Comparison of ENCODE assay signal across 8 mouse cellular contexts in the genomic region with DNA sequence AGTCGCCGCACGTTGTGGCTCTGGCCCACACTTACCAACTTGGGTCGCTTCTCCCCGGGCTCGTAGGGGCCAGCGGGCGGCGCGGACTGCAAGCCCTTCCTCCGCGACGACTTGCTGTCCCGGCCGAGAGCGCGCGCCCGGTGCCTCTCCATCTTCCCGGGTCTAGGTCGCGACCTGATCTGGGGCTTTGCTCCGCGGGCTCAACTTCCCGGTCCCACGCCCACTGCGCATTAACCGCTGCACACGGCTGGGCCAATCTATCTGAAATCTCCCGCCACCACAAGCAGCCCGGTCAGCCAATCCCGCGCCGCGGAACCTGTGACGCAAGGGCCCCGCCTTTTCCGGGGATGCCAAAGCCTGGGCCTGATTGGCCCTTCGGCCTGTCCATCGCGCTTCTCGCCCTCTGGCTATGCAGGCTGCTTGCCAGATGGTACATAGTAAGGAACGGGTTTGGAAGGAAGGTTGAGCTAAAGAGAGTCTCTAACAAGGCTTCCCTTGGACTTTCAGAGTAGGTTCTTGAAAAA. TPM values are rescaled to one million over a fixed set of nuclear protein-coding genes. Genes with fewer than 3 reads are reported as not detected.
DNase-seq lines count a peak whose midpoint lies in the region; ATAC-seq lines count a peak whose summit lies in the region.

A gene (minus strand): TSS at position 273 of the 524 bp plus-strand sequence.

- 0 out of 2 replicates have a peak, but pooled peaks cover 4% of the 10 kb centered on the region for H3K4me1 ChIP-seq in hindbrain, embryonic 14.5 days (replicated peaks; ENCODE audit: control insufficient read depth, insufficient read depth, low read length)

- no peaks in the 10 kb centered on the region for H3K36me3 ChIP-seq in hindbrain, embryonic 14.5 days (replicated peaks; ENCODE audit: control insufficient read depth, insufficient read depth)

- no peaks in the 10 kb centered on the region for H3K9me3 ChIP-seq in hindbrain, embryonic 14.5 days (ENCODE audit: control insufficient read depth, low read length)

- H3K4me3 ChIP-seq in hindbrain, embryonic 14.5 days (replicated peaks; ENCODE audit: low read length), result peak within 1 kb of the TSS; percentile 55

- no peaks in the 10 kb centered on the region for H3K27me3 ChIP-seq in hindbrain, embryonic 14.5 days (ENCODE audit: control insufficient read depth, insufficient read depth, low read length)

- peak; percentile 99 for DNase-seq in R1 (ENCODE audit: low read depth, low spot score)
- DNase-seq in cerebellum, postnatal 25 days, result peak; percentile 93 to 98
- DNase-seq in frontal cortex, postnatal 25 days (ENCODE audit: low spot score in 2 of 2), result peak; percentile 89 to 93
- DNase-seq in hindbrain, embryonic 14.5 days (ENCODE audit: low spot score), result peak; percentile 99
- peak; percentile 92 to 93 for DNase-seq in layer of hippocampus, postnatal 36 days
- DNase-seq in lung, postnatal 36 days, result peak; percentile 97
- DNase-seq in retina, postnatal 1 day, result peak; percentile 98
- DNase-seq in urinary bladder, adult 18-20 months (ENCODE audit: low spot score in 2 of 2), result peak; percentile 90 to 94

- peak within 1 kb of the TSS; percentile 83 for H3K4me2 ChIP-seq in hindbrain, embryonic 14.5 days (replicated peaks)

- peak; percentile 100 for ATAC-seq in hindbrain, embryonic 14.5 days (ENCODE audit: low FRiP score)

- H3K27ac ChIP-seq in hindbrain, embryonic 14.5 days, result no peak within 1 kb of the TSS

- peak within 1 kb of the TSS; percentile 49 for H3K9ac ChIP-seq in hindbrain, embryonic 14.5 days

- WGBS in hindbrain, embryonic 14.5 days, result under 1% methylated on average over 43 of the region's 43 CpGs

RNA-seq across cellular contexts. Expression of the gene that starts here (rescaled TPM):
- 3.2 and 4.1 TPM in 2 replicates for polyA plus RNA-seq in hindbrain, embryonic 14.5 days (2014; fragmentation: Nextera tagmentation; extraction: Ambion mirVana)
- 1 to 10 TPM; 4.1 to 4.4 TPM for total RNA-seq in layer of hippocampus, postnatal 36 days (2021)
